Mouse (Mus musculus): ENCODE results near the gene Ppp1r3c. TPM values are rescaled to one million over a fixed set of nuclear protein-coding genes. Genes with fewer than 3 reads are reported as not detected.

Gene Ppp1r3c
- polyA plus RNA-seq, 1 experiment from 2014 or later = 97.2 TPM

DNA sequence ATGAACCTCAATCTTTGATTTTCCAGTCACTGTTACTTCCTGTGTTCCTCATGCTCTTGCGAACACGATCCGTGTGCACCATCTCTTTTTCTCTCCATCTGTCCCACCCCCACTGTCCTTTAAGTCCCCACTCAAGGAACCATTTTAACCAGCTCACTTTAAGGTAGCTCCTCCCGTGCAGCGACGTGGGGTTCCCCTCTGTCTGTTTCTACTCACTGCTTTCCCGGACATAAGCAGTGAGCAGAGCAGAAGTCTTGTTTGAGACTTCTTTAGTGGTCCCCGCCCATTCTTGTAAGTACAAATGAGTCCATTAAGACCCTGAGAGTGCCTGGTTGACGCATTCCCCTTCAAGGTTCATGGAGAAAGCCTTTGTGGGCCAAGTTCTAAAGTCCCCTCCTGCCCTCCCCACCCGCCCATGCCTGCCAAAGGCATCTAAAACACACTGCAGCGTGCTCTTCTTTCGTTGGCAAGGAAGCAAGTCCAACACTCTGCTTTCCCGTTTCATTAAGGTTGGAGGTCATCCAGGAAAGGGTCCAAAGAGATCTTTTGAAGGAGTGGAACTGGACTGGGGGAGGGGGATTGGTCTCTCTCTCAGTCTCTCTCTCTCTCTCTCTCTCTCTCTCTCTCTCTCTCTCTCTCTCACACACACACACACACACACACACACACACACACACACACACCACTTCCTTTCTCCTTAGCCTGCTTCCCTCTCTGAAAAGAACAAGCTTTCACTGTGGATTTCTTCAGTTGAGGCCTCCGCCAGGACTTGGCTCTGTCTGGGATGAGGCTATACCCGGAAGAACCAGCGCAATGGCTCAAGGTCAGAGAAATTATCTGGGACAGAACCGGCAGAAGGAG lies 30.9 kb downstream of the Ppp1r3c start:
- H3K36me3 ChIP-seq (ENCODE audit: control insufficient read depth, insufficient read depth, low read length) = no peaks in the 10 kb centered on the region
- H3K4me2 ChIP-seq (ENCODE audit: low read depth, low read length) = peak overlapping the region; percentile 37
- H3K9me3 ChIP-seq (ENCODE audit: control insufficient read depth, low read length) = peaks cover 3% of the 10 kb centered on the region
- no peak overlapping the region for H3K4me3 ChIP-seq (ENCODE audit: low read length)
- H3K9ac ChIP-seq (ENCODE audit: low read length) = peak overlapping the region; percentile 60
- H3K4me1 ChIP-seq (replicated peaks; ENCODE audit: control insufficient read depth, insufficient read depth, low read length) = peaks cover 41% of the 10 kb centered on the region
- WGBS = 16% methylated on average over 17 of the region's 17 CpGs
- H3K27me3 ChIP-seq (ENCODE audit: control insufficient read depth, insufficient read depth, low read depth, low read length) = no peaks in the 10 kb centered on the region
- ATAC-seq (ENCODE audit: low read depth) = peak; percentile 75
- H3K27ac ChIP-seq (ENCODE audit: low read length) = peak overlapping the region; percentile 94

DNA sequence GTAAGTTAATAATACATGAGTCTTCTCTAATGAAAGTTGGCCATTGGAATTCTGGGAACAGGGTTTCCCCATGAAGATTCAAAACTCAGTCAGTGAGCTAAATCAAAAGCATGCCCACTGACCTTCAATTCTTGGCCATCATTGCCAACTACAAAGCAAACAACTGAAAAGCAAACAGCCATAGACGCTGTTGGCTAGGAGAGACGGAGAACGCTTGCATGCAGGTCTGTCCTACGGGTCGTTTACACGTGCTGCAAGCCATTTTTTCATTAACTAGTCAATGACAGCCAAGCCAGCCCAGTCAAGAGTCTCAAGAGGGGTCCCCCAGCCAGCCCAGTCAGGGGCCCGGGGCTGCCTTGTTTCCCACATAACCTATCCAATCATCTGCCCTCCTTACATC lies 31.7 kb downstream of the Ppp1r3c start:
- H3K4me2 ChIP-seq (ENCODE audit: low read depth, low read length) = peak overlapping the region; percentile 37; the same call in 1 of the 2 replicates
- WGBS = 58% methylated on average over 7 of the region's 7 CpGs
- H3K9me3 ChIP-seq (ENCODE audit: control insufficient read depth, low read length) = peaks cover 3% of the 10 kb centered on the region
- peaks cover 42% of the 10 kb centered on the region for H3K4me1 ChIP-seq (replicated peaks; ENCODE audit: control insufficient read depth, insufficient read depth, low read length)
- no peaks in the 10 kb centered on the region for H3K36me3 ChIP-seq (ENCODE audit: control insufficient read depth, insufficient read depth, low read length)
- H3K27me3 ChIP-seq (ENCODE audit: control insufficient read depth, insufficient read depth, low read depth, low read length) = no peaks in the 10 kb centered on the region
- no peak for ATAC-seq (ENCODE audit: low read depth)
- peak overlapping the region; percentile 94 for H3K27ac ChIP-seq (ENCODE audit: low read length)
- no peak overlapping the region for H3K4me3 ChIP-seq (ENCODE audit: low read length)
- H3K9ac ChIP-seq (ENCODE audit: low read length) = no peak overlapping the region; the same call in 1 of the 2 replicates

DNA sequence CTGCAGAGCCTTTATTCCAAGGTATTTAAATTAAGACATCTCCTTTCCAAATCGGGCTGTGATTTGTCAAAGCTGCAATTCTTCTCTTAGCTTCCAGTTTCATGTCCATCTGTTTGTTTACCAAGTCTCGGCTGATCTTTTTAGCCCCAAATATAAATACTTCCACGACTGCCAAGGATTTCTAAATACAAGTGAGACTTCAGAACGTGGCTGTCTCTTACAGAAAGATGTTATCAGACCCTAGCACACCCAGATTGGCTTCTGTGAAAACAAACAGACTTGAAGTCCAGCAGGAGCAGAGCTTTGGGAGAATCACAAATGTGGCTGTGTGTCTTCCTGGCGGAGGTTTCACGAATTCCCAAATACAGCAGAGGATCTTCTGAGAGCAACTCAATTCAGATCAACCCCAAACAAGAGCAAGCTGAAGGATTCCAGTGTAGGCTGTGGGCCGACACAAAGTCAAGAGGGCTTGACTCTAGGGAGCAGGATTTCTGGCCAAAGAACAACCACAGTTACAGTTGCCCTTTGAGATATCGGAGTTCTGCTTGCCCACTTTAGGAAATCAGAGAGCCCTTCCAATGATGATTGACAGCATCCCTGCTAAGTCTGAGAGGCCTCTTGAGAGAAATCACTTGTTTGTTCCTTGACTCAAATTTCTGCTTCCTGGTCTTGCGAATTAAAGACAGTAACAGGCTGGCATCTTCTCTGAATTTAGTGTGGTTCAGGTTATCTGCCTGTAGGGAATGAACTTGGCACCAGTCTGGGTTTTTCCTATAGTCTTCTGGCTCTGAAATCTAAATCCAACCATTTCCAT lies 34.4 kb downstream of the Ppp1r3c start:
- Histone ChIP-seq H3K4me2 (ENCODE audit: low read depth, low read length) (no peak overlapping the region), H3K27me3 (ENCODE audit: control insufficient read depth, insufficient read depth, low read depth, low read length) (no peaks in the 10 kb centered on the region), H3K4me1 (replicated peaks; ENCODE audit: control insufficient read depth, insufficient read depth, low read length) (peaks cover 51% of the 10 kb centered on the region), H3K36me3 (ENCODE audit: control insufficient read depth, insufficient read depth, low read length) (no peaks in the 10 kb centered on the region), H3K9ac (ENCODE audit: low read length) (0 out of 2 replicates have a peak overlapping the region, but pooled peaks have one; percentile 15), H3K9me3 (ENCODE audit: control insufficient read depth, low read length) (no peaks in the 10 kb centered on the region), H3K4me3 (ENCODE audit: low read length) (no peak overlapping the region), H3K27ac (ENCODE audit: low read length) (peak overlapping the region; percentile 94)
- 12% methylated on average over 9 of the region's 9 CpGs for WGBS
- peak; percentile 55 for ATAC-seq (ENCODE audit: low read depth)

DNA sequence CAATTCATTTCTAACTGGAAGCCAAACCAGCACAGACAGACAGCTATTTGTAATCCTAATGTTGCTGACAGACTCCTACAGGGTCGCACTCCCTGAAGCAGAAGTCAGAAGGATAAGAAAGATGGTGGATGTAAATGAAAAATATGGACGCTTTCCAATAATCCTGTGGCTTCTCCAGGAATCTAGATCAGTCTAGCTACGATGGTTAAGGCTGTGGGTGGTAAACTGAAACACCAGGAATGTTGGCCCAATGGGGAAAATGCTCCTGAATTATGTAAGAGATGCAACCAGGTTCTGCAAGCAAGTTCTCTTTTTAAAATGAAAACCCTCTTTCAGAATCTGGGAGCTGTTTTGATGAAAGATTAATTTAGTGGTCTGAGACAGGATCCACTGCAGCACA lies 35.1 kb downstream of the Ppp1r3c start:
- H3K4me3 ChIP-seq (ENCODE audit: low read length) = no peak overlapping the region
- H3K4me1 ChIP-seq (replicated peaks; ENCODE audit: control insufficient read depth, insufficient read depth, low read length) = peaks cover 53% of the 10 kb centered on the region
- WGBS = 43% methylated on average over 3 of the region's 3 CpGs
- H3K36me3 ChIP-seq (ENCODE audit: control insufficient read depth, insufficient read depth, low read length) = no peaks in the 10 kb centered on the region
- H3K9ac ChIP-seq (ENCODE audit: low read length) = no peak overlapping the region
- ATAC-seq (ENCODE audit: low read depth) = peak; percentile 35; the same call in 1 of the 2 replicates
- no peak overlapping the region for H3K4me2 ChIP-seq (ENCODE audit: low read depth, low read length)
- no peaks in the 10 kb centered on the region for H3K9me3 ChIP-seq (ENCODE audit: control insufficient read depth, low read length)
- peak overlapping the region; percentile 94 for H3K27ac ChIP-seq (ENCODE audit: low read length)
- no peaks in the 10 kb centered on the region for H3K27me3 ChIP-seq (ENCODE audit: control insufficient read depth, insufficient read depth, low read depth, low read length)

DNA sequence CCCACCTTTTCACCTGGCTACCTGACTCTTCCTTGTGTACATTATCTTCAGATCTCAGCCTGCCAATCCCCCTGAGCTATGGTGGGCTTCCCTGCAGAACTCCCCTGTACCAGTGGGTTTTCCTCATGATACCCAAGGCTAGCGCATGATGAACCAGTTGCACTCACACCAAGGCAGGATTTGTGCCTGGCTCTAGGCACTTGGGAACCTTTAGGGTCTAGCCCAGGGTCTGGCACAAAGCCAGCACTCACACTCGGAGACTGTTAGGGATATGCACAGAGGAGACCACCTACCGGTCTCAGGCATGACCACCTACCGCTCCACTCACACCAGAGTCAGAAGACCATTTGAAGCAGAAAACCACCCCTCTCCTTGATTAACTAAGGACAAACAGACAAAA lies 35.5 kb downstream of the Ppp1r3c start:
- no peak overlapping the region for H3K4me3 ChIP-seq (ENCODE audit: low read length)
- peak overlapping the region; percentile 94 for H3K27ac ChIP-seq (ENCODE audit: low read length)
- H3K4me2 ChIP-seq (ENCODE audit: low read depth, low read length) = 0 out of 2 replicates have a peak overlapping the region, but pooled peaks have one; percentile 3
- no peaks in the 10 kb centered on the region for H3K9me3 ChIP-seq (ENCODE audit: control insufficient read depth, low read length)
- 49% methylated on average over 4 of the region's 4 CpGs for WGBS
- peak overlapping the region; percentile 33; the same call in 1 of the 2 replicates for H3K9ac ChIP-seq (ENCODE audit: low read length)
- H3K4me1 ChIP-seq (replicated peaks; ENCODE audit: control insufficient read depth, insufficient read depth, low read length) = peaks cover 49% of the 10 kb centered on the region
- H3K36me3 ChIP-seq (ENCODE audit: control insufficient read depth, insufficient read depth, low read length) = no peaks in the 10 kb centered on the region
- H3K27me3 ChIP-seq (ENCODE audit: control insufficient read depth, insufficient read depth, low read depth, low read length) = no peaks in the 10 kb centered on the region
- no peak for ATAC-seq (ENCODE audit: low read depth)

DNA sequence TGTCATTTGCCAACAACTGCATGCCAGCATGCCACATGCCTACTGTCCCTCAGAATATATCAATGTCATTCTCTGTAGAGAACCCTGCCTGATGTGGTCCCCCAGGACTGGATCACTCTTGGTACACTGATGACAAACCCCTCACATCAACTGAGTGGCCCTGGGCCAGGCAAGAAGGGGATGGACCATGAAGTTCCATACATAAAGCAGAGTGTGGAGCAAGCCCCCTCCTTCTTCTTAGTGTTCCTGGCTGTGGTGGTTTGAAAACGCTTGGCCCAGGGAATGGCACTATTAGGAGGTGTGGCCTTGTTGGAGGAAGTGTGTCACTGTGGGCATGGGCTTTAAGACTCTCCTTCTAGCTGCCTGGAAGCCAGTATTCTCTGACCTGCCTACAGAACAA lies 37.3 kb downstream of the Ppp1r3c start:
- H3K4me2 ChIP-seq (ENCODE audit: low read depth, low read length) = no peak overlapping the region
- 71% methylated on average over 1 of the region's 1 CpGs for WGBS
- ATAC-seq (ENCODE audit: low read depth) = no peak

DNA sequence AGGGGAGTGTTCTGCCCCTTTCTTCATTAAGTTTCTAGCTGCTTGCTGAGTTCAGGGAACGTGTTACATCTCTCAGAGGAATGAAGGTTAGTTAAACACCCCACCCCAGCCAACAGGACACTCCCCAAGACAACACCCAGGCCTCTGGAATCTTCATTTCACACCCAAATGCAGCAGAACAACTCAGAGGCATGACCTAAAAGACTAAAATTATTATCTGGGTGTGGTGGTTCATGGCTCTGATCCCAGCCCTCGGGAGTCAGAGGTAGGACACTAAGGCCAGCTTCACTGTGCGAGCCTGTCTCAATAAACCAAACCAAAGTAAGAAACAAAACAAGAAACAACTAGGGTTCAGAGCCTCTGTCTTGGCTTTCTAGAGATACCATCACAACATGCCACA lies 38.3 kb downstream of the Ppp1r3c start:
- H3K9ac ChIP-seq (ENCODE audit: low read length) = no peak overlapping the region
- no peak overlapping the region for H3K27ac ChIP-seq (ENCODE audit: low read length)
- 74% methylated on average over 3 of the region's 3 CpGs for WGBS
- no peak overlapping the region for H3K4me3 ChIP-seq (ENCODE audit: low read length)
- no peaks in the 10 kb centered on the region for H3K36me3 ChIP-seq (ENCODE audit: control insufficient read depth, insufficient read depth, low read length)
- ATAC-seq (ENCODE audit: low read depth) = no peak
- no peak overlapping the region for H3K4me2 ChIP-seq (ENCODE audit: low read depth, low read length)
- peaks cover 43% of the 10 kb centered on the region for H3K4me1 ChIP-seq (replicated peaks; ENCODE audit: control insufficient read depth, insufficient read depth, low read length)
- H3K27me3 ChIP-seq (ENCODE audit: control insufficient read depth, insufficient read depth, low read depth, low read length) = no peaks in the 10 kb centered on the region
- H3K9me3 ChIP-seq (ENCODE audit: control insufficient read depth, low read length) = no peaks in the 10 kb centered on the region

More for the DNA sequence above, 37.3 kb downstream of the Ppp1r3c start:
- Histone ChIP-seq H3K9ac (ENCODE audit: low read length) (no peak overlapping the region), H3K27ac (ENCODE audit: low read length) (no peak overlapping the region), H3K27me3 (ENCODE audit: control insufficient read depth, insufficient read depth, low read depth, low read length) (no peaks in the 10 kb centered on the region), H3K36me3 (ENCODE audit: control insufficient read depth, insufficient read depth, low read length) (no peaks in the 10 kb centered on the region), H3K9me3 (ENCODE audit: control insufficient read depth, low read length) (no peaks in the 10 kb centered on the region), H3K4me1 (replicated peaks; ENCODE audit: control insufficient read depth, insufficient read depth, low read length) (peaks cover 41% of the 10 kb centered on the region), H3K4me3 (ENCODE audit: low read length) (no peak overlapping the region)

DNA sequence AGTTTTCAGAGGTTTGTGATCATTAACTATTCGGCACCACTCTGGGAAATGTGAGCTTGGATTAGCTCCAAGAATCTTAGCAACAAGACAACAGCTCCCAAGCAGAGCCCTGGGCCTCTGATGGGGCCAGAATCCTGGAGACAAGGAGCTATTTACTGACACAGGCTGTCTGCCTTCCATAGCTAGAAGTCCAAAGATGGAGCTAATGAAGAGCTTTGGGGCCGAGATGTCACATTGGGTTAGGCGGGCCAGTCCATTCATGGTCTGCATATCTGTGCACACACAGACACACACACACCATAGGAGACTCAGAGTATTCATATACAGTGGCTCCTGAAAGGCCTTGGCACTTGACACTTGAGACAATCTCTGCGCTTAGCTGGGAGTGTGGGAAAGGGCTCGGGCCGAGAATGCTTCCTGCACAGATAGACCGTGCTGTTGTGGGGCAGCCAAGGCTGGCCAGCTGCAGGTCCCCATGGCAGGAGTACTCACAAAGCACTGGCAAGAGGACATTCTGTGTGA lies 39.8 kb downstream of the Ppp1r3c start:
- no peaks in the 10 kb centered on the region for H3K9me3 ChIP-seq (ENCODE audit: control insufficient read depth, low read length)
- 20% methylated on average over 7 of the region's 7 CpGs for WGBS
- H3K4me3 ChIP-seq (ENCODE audit: low read length) = no peak overlapping the region
- peak; percentile 75 for ATAC-seq (ENCODE audit: low read depth)
- H3K27ac ChIP-seq (ENCODE audit: low read length) = peak overlapping the region; percentile 91
- no peak overlapping the region for H3K4me2 ChIP-seq (ENCODE audit: low read depth, low read length)
- H3K36me3 ChIP-seq (ENCODE audit: control insufficient read depth, insufficient read depth, low read length) = no peaks in the 10 kb centered on the region
- peaks cover 30% of the 10 kb centered on the region for H3K4me1 ChIP-seq (replicated peaks; ENCODE audit: control insufficient read depth, insufficient read depth, low read length)
- H3K27me3 ChIP-seq (ENCODE audit: control insufficient read depth, insufficient read depth, low read depth, low read length) = no peaks in the 10 kb centered on the region
- H3K9ac ChIP-seq (ENCODE audit: low read length) = peak overlapping the region; percentile 36; the same call in 1 of the 2 replicates

DNA sequence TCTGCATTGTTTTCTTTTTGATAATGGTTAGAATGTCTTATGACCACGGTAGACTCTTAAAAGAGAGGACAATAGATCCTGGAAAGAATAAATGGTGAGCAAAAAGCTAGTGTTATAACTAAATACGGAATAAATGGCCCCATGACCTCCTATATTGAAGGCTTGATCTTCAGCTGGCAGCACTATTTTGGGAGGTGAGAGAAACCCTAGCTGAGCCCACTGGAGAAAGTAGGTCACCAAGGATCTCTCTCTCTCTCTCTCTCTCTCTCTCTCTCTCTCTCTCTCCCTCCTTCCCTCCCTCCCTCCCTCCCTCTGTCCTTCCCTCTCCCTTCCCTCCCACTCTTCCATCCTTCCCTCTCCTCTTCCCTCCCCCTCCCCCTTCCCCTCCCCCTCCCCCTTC lies 42.9 kb downstream of the Ppp1r3c start:
- H3K4me2 ChIP-seq (ENCODE audit: low read depth, low read length) = no peak overlapping the region
- H3K4me1 ChIP-seq (replicated peaks; ENCODE audit: control insufficient read depth, insufficient read depth, low read length) = peaks cover 39% of the 10 kb centered on the region
- no peak for ATAC-seq (ENCODE audit: low read depth)
- H3K27ac ChIP-seq (ENCODE audit: low read length) = no peak overlapping the region
- no peak overlapping the region for H3K9ac ChIP-seq (ENCODE audit: low read length)
- 63% methylated on average over 2 of the region's 2 CpGs for WGBS
- no peaks in the 10 kb centered on the region for H3K9me3 ChIP-seq (ENCODE audit: control insufficient read depth, low read length)
- H3K36me3 ChIP-seq (ENCODE audit: control insufficient read depth, insufficient read depth, low read length) = no peaks in the 10 kb centered on the region
- no peak overlapping the region for H3K4me3 ChIP-seq (ENCODE audit: low read length)
- H3K27me3 ChIP-seq (ENCODE audit: control insufficient read depth, insufficient read depth, low read depth, low read length) = no peaks in the 10 kb centered on the region
